Mouse (Mus musculus) mouse embryonic stem cell (cell line): ENCODE results near the gene Msh5.

Source experiments
- in situ Hi-C, 2 experiments: fragments of 300-500 bp; cut with MboI; formaldehyde crosslinking; loops; 1 replicate in 1 of 2; 3 replicates in 1 of 2; pipeline ENCODE4 v1.14.3; 2019 to 2020; ENCODE audit warnings: low sequenced_read_pairs in 2 of 2, low pct_unique_long_range_greater_than_20kb in 1 of 2, mixed read lengths in 1 of 2; ENCODE audit not compliant: unreplicated experiment in 1 of 2

The Msh5 gene

DNA sequence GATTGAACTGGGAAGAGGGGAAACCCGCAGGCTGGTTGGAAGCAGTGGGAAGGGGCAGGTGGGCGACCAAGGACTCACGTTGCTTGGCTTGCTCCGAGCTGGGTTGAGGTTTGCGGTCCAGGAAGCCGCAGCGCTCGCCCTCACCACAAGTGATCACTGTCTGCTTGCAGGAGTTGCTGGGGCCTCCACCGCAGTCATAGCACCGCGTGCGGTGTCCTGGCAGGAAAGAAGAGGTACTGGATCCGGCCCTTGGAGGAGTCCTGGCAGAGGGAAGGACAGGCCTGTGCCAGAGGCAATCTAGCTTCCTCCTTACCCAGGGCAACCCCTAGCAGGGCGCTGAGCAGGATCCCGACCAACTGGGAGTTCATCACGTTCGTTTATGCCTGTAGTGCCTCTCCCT is 27.6 kb upstream of the Msh5 start:
- in situ Hi-C loops, result no loop called here

DNA sequence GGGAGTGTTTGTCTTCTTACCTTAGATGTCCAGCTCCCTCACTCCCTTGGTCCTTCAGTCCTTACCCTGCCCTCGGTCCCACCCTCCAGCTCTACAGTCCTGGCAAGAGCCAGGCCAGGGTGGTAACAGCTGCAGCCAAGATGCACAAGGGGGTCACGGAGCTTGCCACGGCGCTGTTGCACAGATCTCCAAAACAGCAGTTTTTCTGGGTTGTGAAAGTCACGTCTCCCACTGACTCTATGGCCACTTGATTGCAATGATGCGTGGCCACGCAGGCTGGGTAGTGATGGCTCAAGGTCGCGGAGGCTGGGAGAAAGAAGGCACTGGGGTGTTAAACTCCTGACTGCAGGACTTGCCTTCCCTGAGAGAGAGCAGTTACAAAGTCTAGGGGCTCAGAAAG is 24.9 kb upstream of the Msh5 start:
- in situ Hi-C loops, result no loop called here

DNA sequence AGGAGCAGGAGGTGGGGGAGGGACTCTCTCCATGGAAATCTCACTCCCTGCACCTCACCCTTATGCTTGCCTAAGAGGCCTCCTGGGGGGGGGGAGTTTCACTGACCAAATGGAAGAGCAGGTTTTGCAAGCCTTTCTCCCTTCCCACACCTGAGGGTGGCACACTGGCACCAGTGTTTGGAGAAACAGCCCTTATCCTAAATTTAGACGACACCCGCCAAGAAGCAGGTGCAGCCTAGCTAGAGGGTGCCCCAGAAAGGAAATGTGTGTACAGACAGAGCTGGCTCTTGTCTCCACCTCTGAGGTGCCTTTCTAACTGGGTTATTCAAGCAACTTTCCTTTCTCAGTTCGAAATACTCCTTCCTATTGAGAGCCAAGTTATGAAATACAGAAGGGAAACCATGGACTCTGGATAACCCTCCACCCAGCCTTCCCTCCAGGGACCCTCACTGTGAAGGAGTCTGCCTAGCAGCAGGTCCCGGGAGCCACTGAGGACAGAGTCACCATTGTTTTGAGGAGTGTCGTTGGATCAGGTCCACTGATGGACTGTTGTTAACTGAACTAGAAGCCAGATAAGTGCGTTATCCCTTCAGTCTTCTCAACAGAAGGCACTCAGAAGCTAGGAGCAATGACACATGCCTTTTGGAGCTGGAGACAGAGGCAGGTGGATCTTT is 24.1 kb upstream of the Msh5 start:
- in situ Hi-C loops, result no loop called here

DNA sequence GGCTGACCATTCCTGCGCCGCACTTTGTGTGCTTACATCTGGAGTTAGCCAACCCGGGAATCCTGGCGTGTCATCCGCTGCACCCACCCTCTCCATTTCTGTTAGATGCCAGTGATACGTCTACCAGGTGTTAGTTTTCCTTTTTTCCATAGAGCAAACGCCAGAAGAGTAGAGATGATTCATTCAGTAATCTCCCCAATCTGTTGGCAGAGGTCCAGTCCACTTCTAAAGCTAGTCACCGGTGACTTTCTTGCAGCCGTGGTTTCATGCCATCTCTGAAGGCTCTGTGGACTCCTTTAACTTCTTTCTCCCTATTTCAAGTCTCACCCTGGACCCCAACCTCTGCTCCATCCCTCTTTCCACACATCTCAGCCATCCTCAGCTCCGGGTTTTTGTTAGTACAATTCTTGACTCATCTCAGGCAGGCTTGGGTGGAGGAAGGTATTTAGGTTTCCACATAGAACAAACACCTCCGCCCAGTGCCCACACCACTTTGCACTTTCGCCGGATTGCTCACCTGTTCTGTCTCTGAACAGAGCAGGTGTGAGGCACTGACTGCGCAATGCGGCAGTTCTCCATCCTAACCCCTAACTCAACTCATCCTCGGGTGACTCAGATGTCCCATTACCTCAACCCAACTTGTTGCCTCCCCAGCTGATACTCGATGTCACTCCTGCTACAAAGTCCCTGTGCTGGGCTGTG is 21.8 kb upstream of the Msh5 start:
- in situ Hi-C loops, result no loop called here

DNA sequence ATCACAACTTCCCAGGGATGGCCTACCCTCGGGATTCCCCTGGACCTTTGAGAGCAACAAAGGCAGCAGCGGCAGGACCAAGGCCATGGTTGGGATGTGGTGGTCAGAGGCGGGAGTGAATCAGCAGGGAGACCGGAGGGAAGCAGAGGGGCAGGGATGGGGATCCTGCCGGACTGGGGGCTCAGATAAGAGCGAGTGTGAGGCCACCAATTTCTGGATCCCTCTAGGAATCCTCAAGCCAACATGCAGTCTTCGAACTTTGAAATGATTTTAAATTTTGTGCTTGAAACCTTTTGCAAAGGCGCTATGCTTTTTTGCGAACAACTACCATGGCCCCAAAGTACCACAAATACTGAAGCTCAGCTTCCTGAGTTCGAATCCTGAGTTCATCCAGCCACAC is 19.5 kb upstream of the Msh5 start, which contains the start of gene Mpig6b:
Gene Mpig6b (minus strand): TSS at position 101 of the 400 bp plus-strand sequence.
- in situ Hi-C loops, result no loop called here

DNA sequence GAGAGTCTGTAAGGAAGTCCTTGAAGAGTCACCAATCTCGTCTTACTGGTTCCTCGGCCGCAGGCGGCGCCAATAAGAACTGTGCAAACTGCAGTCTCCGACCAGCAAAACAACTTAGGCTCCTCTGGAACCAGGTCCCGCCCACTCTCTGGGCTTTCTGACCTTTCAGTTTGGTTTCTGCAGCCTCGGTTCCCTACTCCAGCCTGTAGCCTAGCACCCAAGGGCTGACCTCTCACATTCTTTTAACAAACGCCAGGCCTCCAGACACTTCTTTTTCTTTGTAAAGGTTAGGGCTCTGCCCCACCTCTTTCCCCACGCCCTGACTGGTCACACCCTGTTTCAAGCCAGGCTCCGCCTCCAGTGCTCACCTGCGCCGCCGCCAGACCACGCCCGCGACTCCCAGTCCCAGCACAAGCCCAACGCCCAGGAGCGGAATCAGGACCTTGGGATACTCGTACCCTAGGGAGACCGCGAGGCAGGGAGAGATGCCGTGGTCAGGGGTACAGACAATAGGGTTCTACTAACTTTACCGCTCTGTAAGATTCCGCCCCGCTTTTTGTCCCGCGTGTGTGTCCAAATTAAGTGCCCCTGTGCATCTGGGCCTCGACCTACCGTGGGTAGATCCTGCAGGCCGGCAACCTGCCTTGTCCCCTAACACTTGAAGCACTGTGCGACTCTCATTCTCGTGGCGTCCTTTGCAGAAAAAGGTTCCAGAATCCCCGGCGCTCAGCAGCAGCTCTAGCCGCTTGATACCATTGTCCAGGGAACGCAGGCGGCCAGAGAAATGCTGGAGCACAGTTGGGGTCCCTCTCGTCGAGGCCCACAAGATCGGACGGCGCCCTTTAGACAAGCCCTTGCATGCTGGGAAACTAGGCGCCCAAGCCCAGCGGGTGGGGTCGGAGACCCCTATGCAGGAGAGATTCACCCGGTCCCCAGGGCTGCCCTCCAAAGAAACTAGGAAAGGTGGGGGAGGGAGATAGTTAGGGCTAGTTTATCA is 18.7 kb upstream of the Msh5 start, which contains the start of gene Ly6g6c:
Gene Ly6g6c (plus strand): TSS at position 438 of the 997 bp plus-strand sequence.
- in situ Hi-C loops, result no loop called here

DNA sequence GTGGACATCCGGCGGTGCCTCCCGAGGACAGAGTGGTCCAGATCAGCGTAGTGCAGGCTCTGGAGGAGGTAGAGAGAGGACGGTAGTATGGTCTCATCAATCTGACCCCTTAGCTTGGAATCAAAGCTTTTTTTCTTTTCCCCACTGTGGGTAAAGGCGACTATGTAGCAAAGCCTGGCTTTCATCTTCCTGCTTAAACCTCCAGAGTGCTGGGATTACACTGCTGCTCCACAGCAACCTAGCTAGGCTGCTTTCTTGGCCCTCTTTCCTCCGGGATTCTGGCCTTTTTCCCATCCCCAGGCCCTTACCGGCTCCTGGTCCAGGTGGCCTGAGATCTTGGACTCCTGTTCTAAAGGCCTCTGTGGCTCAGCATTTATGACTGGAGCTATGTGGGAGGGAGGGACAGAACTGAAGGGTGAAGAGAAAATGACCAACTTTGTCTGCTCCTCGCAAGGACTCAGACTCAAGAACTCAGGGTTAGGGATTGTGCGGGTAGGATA is 17.9 kb upstream of the Msh5 start:
- in situ Hi-C loops, result no loop called here

DNA sequence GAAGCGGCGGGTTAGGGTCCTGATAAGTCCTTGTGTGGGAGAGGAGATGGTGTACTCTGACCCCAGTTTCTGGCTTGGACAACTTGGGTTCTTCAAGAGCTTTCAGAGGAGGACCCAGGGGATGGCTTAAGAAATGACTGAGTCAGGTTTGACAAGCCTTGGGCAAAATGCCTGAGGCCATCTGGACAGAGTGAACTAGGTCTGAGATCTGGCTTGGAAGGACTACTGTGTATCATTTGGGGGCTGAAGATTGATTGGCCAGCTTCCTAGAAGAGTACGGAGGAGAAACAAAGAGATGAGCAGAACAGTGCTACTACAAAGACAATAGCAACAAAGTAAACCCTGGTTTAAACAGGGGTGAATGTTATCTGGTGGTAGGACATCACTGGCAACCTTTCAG is 16.9 kb upstream of the Msh5 start:
- in situ Hi-C loops, result no loop called here

DNA sequence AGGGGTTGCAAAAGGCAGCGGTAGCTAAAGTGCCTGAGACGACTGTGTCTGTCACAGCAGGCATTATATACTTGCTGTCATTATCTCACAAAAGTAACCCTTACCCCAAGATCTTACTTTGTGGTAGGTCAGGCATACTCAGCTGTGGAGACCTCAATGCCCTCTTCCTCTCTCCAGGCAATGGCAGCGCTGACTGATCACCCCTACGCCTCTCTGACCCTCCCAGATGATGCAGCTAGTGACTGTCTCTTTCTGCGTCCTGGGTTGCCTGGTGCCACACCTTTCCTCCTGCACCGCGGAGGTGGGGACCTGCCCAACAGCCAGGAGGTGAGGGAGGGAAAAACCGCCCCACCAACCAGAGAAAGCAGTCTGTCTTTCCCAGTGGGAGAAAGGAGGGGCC is 14.8 kb upstream of the Msh5 start:
- in situ Hi-C loops, result no loop called here

DNA sequence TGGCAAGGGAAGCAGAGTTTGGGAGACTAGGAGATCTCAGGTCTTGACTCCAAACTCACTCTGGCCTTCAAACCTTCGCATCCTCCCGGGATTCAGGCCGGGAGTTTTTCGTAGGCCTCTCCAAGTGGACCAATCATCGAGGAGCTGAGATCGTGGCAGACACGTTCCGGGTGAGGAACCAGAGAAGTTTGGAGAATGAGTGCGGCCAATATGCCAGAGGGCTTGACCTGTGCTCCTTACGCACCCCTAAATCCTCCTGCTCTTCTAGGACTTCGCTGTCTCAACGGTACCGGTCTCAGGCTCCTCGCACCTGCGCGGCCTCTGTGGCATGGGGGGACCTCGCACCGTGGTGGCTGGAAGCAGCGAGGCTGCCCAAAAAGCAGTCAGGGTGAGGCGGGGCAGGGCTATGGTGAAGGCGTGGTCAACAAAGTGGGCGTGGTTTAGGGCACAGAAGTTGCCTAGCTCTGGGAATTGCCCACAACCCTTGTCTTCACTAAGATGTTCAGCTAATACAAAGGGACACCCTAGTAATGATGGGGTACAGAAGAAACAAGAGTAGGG is 14.3 kb upstream of the Msh5 start:
- in situ Hi-C loops, result no loop called here

DNA sequence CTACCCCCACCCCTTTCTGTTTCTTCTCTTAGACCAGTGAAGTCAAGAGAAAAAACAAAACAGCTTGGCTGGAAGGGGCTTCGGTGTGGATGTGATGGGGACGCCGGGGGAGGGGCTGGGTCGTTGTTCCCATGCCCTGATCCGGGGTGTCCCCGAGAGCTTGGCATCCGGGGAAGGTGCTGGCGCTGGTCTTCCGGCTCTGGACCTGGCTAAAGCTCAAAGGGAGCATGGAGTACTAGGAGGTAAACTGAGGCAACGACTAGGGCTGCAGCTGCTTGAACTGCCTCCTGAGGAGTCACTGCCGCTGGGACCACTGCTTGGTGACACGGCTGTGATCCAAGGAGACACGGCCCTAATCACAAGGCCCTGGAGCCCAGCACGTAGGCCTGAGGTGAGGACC is 13.5 kb upstream of the Msh5 start:
- in situ Hi-C loops, result no loop called here

DNA sequence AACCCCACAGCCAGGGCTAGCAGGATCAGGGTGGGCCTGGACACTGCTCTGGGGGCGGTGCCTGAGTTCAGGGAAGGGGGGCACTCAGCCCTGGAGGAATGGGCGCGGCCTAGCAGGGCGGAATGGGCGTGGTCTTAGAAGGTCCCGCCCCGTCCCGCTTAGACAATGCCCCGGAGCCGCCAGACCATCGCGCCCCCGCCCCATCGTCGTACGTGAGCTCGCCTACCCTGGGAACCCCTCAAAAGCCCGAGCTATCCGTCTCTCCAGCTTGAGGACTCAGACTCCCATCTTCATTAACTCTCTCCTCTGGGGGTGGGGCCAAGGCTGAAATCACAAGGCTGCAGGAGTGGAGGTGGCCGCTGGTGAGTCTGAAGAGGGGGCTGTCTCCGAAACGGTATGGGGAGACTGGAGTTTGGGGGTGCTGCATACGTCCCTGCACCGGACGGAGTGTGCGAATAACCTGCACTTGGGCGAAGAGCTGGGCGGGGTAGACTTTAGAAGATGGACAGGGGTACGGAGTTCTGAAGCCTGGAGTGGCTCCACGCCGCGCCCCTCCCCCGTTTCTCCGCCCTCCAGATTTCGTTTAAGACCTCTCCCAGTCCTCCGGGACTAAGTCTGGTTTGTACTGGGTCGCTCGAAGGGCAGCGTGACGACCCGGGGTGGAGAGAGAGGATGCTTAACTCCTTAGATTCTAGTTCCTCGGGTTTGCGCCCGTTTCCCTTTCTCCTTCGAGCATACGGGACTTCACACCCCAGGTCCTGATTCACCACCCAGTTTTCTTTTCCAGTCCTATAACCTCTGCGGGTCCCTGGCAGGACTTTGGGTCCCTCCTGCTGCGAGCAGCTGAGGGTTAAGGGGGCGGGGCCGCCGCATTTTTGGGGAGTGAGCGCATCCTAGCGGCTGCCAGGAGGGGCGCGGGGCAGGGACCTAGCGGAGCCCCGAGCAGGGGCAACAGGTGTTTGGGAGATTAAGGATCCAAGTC is 12.7 kb upstream of the Msh5 start, which contains the start of gene Ddah2:
Gene Ddah2 (plus strand): TSS at position 125 of the 982 bp plus-strand sequence.
- in situ Hi-C loops, result no loop called here

DNA sequence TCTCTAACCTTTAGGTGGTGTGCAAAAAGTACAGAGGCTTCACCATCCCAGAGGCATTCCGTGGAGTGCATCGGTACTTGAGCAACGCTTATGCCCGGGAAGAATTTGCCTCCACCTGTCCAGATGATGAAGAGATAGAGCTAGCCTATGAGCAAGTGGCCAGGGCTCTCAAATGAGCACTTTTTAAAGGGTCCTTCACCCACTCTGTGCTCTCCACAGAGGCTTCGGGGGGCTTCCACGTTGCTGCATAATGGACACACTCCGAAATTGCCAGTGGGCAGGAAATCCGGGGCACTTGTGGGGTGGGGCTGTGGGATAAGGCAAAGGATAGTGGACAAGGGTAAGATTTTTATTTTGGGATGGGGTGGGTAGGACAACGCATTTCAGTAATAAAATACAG is 11.8 kb upstream of the Msh5 start:
- in situ Hi-C loops, result no loop called here

DNA sequence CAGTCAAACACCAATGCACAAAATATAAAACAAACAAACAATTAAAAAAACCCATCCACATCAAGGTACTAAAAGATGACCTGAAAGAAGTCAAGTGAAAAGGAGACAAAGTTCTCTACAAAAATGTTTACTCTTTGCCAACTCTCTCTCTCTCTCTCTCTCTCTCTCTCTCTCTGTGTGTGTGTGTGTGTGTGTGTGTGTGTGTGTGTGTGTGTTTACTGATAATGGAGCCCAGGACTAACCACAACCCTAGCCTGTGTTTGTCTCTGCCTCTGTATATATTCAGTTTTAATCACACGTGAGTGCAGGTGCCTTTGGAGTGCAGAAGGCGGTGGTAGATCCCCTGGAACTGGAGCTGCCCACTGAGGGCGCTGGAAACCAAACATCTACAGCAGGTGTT is 10.5 kb upstream of the Msh5 start:
- in situ Hi-C loops, result no loop called here

DNA sequence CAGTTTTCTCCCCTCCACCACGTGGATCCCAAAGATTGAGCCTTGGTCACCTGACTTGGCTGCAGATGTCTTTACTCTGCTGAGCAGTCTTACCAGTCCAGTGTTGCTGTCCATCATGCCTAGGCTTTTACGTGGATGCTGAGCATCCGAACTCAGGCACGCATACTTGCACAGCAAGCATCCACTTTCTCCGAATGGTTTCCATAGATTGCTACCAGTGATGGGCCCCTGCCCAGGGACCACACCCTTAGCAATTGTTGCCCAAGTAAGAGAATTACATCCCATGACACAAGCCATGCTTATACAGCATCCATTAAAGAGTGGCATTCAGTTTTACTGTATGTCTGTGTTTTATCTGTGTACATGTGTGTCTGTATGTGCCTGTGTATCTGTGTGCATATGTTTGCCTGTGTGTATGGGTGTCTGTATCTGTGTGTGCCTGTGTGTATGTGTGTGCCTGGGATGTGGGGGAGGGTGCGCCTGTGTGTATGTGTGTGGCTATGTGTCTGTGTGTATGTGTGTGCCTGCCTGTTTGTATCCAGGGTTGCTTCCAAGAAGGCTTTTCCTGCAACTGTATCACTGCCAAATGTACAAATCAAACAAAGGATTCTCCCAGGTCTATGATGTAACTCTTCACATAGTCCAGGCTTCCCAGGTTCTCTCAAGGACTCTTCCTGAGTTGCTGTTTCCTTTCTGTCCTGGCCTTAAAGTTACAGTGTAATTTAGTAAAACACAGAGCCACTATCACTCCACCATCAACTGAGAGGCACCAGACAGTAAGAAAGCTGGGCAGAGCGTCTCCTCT is 9.3 kb upstream of the Msh5 start:
- in situ Hi-C loops, result no loop called here

DNA sequence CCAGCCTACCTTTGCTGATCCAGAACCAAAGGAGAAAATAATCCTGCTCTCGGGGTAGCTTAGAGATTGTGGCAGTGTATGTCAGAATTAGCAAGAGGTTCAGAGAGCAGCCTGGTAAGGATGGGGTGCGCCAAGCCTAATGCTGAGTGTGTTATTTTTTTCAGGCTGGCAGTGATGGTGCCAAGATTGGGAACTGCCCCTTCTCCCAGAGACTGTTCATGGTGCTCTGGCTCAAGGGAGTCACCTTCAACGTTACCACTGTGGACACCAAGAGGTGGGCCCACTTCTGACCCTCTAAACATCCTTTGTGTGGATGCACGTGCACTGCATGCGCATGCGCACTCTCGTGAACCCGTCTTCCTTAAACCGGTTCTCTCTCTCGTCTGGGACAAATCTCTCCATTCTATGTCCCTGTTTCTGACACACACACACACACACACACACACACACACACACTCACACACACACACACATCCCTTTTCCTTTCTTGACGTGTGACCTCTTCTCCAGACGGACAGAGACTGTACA is 5.8 kb upstream of the Msh5 start:
- in situ Hi-C loops, result no loop called here
